Mouse (Mus musculus): Measurements from ENCODE around the gene Gm614. TPM values are rescaled to one million over a fixed set of nuclear protein-coding genes. Genes with fewer than 3 reads are reported as not detected.

Gene Gm614
- total and polyA plus RNA-seq, 2 experiments from 2014 or later = 0.16 TPM; not detected in 1

- Histone ChIP-seq H3K27me3 (ENCODE audit: control insufficient read depth, insufficient read depth, low read length) (no peaks in the 10 kb centered on the region), H3K4me3 (ENCODE audit: low read depth, low read length) (no peak overlapping the region), H3K4me2 (ENCODE audit: low read depth, low read length) (no peak overlapping the region), H3K9ac (replicated peaks; ENCODE audit: low read depth, low read length) (no peak overlapping the region), H3K9me3 (replicated peaks; ENCODE audit: control insufficient read depth, low read length) (no peaks in the 10 kb centered on the region), H3K36me3 (replicated peaks; ENCODE audit: control insufficient read depth, insufficient read depth, low read length) (peaks cover 10% of the 10 kb centered on the region), H3K27ac (ENCODE audit: low read depth) (no peak overlapping the region), H3K4me1 (ENCODE audit: control insufficient read depth, insufficient read depth) (no peaks in the 10 kb centered on the region)
- WGBS = 82% methylated on average over 13 of the region's 13 CpGs
- TF ChIP-seq EP300 (IDR thresholded peaks at IDR 0.05; ENCODE audit: low read depth) (no peak), CTCF (IDR thresholded peaks at IDR 0.05; ENCODE audit: low read depth) (no peak)
- ATAC-seq (ENCODE audit: insufficient read depth, low read depth) = no peak
- no peak for DNase-seq (ENCODE audit: low spot score)
Measured at GRCm38 (mm10) chrX:101256603-101257002, 7.2 kb downstream of the Gm614 start.

GRCm38 (mm10) chrX:101254740-101255139, 9.1 kb downstream of the Gm614 start:
- Histone ChIP-seq H3K9me3 (replicated peaks; ENCODE audit: control insufficient read depth, low read length) (no peaks in the 10 kb centered on the region), H3K4me1 (ENCODE audit: control insufficient read depth, insufficient read depth) (no peaks in the 10 kb centered on the region), H3K9ac (replicated peaks; ENCODE audit: low read depth, low read length) (peak overlapping the region; percentile 64), H3K4me2 (ENCODE audit: low read depth, low read length) (peak overlapping the region; percentile 85), H3K36me3 (replicated peaks; ENCODE audit: control insufficient read depth, insufficient read depth, low read length) (peaks cover 10% of the 10 kb centered on the region), H3K27me3 (ENCODE audit: control insufficient read depth, insufficient read depth, low read length) (no peaks in the 10 kb centered on the region), H3K4me3 (ENCODE audit: low read depth, low read length) (peak overlapping the region; percentile 57), H3K27ac (ENCODE audit: low read depth) (peak overlapping the region; percentile 65)
- DNase-seq (ENCODE audit: low spot score) (no peak), ATAC-seq (ENCODE audit: insufficient read depth, low read depth) (no peak)
- TF ChIP-seq EP300 (IDR thresholded peaks at IDR 0.05; ENCODE audit: low read depth) (no peak), CTCF (IDR thresholded peaks at IDR 0.05; ENCODE audit: low read depth) (no peak)
- 15% methylated on average over 26 of the region's 26 CpGs for WGBS

GRCm38 (mm10) chrX:101253952-101254729, 9.7 kb downstream of the Gm614 start, which contains the start of gene Foxo4:
TSS of gene Foxo4 (plus strand) at chrX:101254528.
- Histone ChIP-seq H3K36me3 (replicated peaks; ENCODE audit: control insufficient read depth, insufficient read depth, low read length) (peaks cover 10% of the 10 kb centered on the region), H3K4me3 (ENCODE audit: low read depth, low read length) (peak within 1 kb of the TSS; percentile 57), H3K27me3 (ENCODE audit: control insufficient read depth, insufficient read depth, low read length) (no peaks in the 10 kb centered on the region), H3K27ac (ENCODE audit: low read depth) (peak within 1 kb of the TSS; percentile 65), H3K4me2 (ENCODE audit: low read depth, low read length) (peak within 1 kb of the TSS; percentile 85), H3K9ac (replicated peaks; ENCODE audit: low read depth, low read length) (peak within 1 kb of the TSS; percentile 64), H3K4me1 (ENCODE audit: control insufficient read depth, insufficient read depth) (no peaks in the 10 kb centered on the region), H3K9me3 (replicated peaks; ENCODE audit: control insufficient read depth, low read length) (no peaks in the 10 kb centered on the region)
- TF ChIP-seq CTCF (IDR thresholded peaks at IDR 0.05; ENCODE audit: low read depth) (no peak), EP300 (IDR thresholded peaks at IDR 0.05; ENCODE audit: low read depth) (no peak)
- peak; percentile 79 for DNase-seq (ENCODE audit: low spot score)
- ATAC-seq (ENCODE audit: insufficient read depth, low read depth) = peak; percentile 94
- 17% methylated on average over 47 of the region's 47 CpGs for WGBS

GRCm38 (mm10) chrX:101245011-101245410, 18.8 kb downstream of the Gm614 start:
- Histone ChIP-seq H3K4me3 (ENCODE audit: low read depth, low read length) (no peak overlapping the region), H3K4me2 (ENCODE audit: low read depth, low read length) (no peak overlapping the region), H3K9me3 (replicated peaks; ENCODE audit: control insufficient read depth, low read length) (no peaks in the 10 kb centered on the region), H3K4me1 (ENCODE audit: control insufficient read depth, insufficient read depth) (no peaks in the 10 kb centered on the region), H3K27me3 (ENCODE audit: control insufficient read depth, insufficient read depth, low read length) (no peaks in the 10 kb centered on the region), H3K9ac (replicated peaks; ENCODE audit: low read depth, low read length) (no peak overlapping the region), H3K27ac (ENCODE audit: low read depth) (no peak overlapping the region), H3K36me3 (replicated peaks; ENCODE audit: control insufficient read depth, insufficient read depth, low read length) (no peaks in the 10 kb centered on the region)
- DNase-seq (ENCODE audit: low spot score) (no peak), ATAC-seq (ENCODE audit: insufficient read depth, low read depth) (no peak)
- WGBS = 29% methylated on average over 1 of the region's 1 CpGs
- TF ChIP-seq EP300 (IDR thresholded peaks at IDR 0.05; ENCODE audit: low read depth) (no peak), CTCF (IDR thresholded peaks at IDR 0.05; ENCODE audit: low read depth) (no peak)

- no peaks in the 10 kb centered on the region for H3K9me3 ChIP-seq (replicated peaks; ENCODE audit: control insufficient read depth, low read length)
- H3K36me3 ChIP-seq (replicated peaks; ENCODE audit: control insufficient read depth, insufficient read depth, low read length) = 0 out of 2 replicates have a peak, but pooled peaks cover 3% of the 10 kb centered on the region
- no peak for ATAC-seq (ENCODE audit: insufficient read depth, low read depth)
- H3K27me3 ChIP-seq (ENCODE audit: control insufficient read depth, insufficient read depth, low read length) = no peaks in the 10 kb centered on the region
- WGBS = 29% methylated on average over 7 of the region's 7 CpGs
- no peaks in the 10 kb centered on the region for H3K4me1 ChIP-seq (ENCODE audit: control insufficient read depth, insufficient read depth)
- DNase-seq (ENCODE audit: low spot score) = no peak
- peak overlapping the region; percentile 46; the same call in 1 of the 2 replicates for H3K27ac ChIP-seq (ENCODE audit: low read depth)
- H3K4me2 ChIP-seq (ENCODE audit: low read depth, low read length) = peak overlapping the region; percentile 63
- H3K4me3 ChIP-seq (ENCODE audit: low read depth, low read length) = peak overlapping the region; percentile 65
- no peak overlapping the region; the same call in 1 of the 2 replicates for H3K9ac ChIP-seq (replicated peaks; ENCODE audit: low read depth, low read length)
- TF ChIP-seq CTCF (IDR thresholded peaks at IDR 0.05; ENCODE audit: low read depth) (no peak), EP300 (IDR thresholded peaks at IDR 0.05; ENCODE audit: low read depth) (no peak)
Measured at GRCm38 (mm10) chrX:101222796-101223162, 41.0 kb downstream of the Gm614 start.

Measured in heart, postnatal 0 days (tissue).